8 mouse cellular contexts compared by ENCODE assay signal in genomic region chr2:170344502-170345409, GRCm38 (mm10).
DNase-seq lines count a peak whose midpoint lies in the region; ATAC-seq and TF ChIP-seq lines count a peak whose summit lies in the region.

No protein-coding gene starts in this region.

- ATAC-seq in intestine, embryonic 14.5 days (replicated peaks; ENCODE audit: low FRiP score, low TSS enrichment, low read depth), result 0 out of 2 replicates have a peak, but pooled peaks have one; percentile 17
- ATAC-seq in midbrain, embryonic 14.5 days (ENCODE audit: low FRiP score, low TSS enrichment), result peak; percentile 21; the same call in 1 of the 2 replicates

- H3K4me2 ChIP-seq in intestine, embryonic 14.5 days (ENCODE audit: low read length), result peak overlapping the region; percentile 31
- H3K4me2 ChIP-seq in midbrain, embryonic 14.5 days (ENCODE audit: low read length), result no peak overlapping the region

- no peaks in the 10 kb centered on the region for H3K27me3 ChIP-seq in heart, embryonic 10.5 days (ENCODE audit: insufficient read depth, poor library complexity, severe bottlenecking)
- H3K27me3 ChIP-seq in heart, adult 2 months (ENCODE audit: control insufficient read depth, insufficient read depth, low read length), result no peaks in the 10 kb centered on the region
- no peaks in the 10 kb centered on the region for H3K27me3 ChIP-seq in intestine, embryonic 14.5 days (replicated peaks; ENCODE audit: control insufficient read depth, insufficient read depth, low read length)
- no peaks in the 10 kb centered on the region for H3K27me3 ChIP-seq in midbrain, embryonic 14.5 days (ENCODE audit: control insufficient read depth, insufficient read depth, low read length)

- TF ChIP-seq POLR2A in heart, adult 2 months (IDR thresholded peaks at IDR 0.05; ENCODE audit: insufficient read depth, low read depth, low read length), result no peak

- no peaks in the 10 kb centered on the region for H3K36me3 ChIP-seq in heart, embryonic 10.5 days
- H3K36me3 ChIP-seq in heart, adult 2 months (ENCODE audit: control insufficient read depth, insufficient read depth, low read length), result no peaks in the 10 kb centered on the region
- H3K36me3 ChIP-seq in intestine, embryonic 14.5 days (ENCODE audit: control insufficient read depth, insufficient read depth, low read length), result no peaks in the 10 kb centered on the region
- no peaks in the 10 kb centered on the region for H3K36me3 ChIP-seq in midbrain, embryonic 14.5 days (ENCODE audit: control insufficient read depth, insufficient read depth, low read length)

- peaks cover 41% of the 10 kb centered on the region for H3K4me1 ChIP-seq in heart, embryonic 10.5 days
- H3K4me1 ChIP-seq in heart, adult 2 months (ENCODE audit: control insufficient read depth, insufficient read depth, low read length), result no peaks in the 10 kb centered on the region; the same call in 1 of the 2 replicates
- H3K4me1 ChIP-seq in intestine, embryonic 14.5 days (replicated peaks; ENCODE audit: control insufficient read depth, insufficient read depth, low read length), result peaks cover 45% of the 10 kb centered on the region
- H3K4me1 ChIP-seq in midbrain, embryonic 14.5 days (ENCODE audit: control insufficient read depth, insufficient read depth, low read length), result peaks cover 18% of the 10 kb centered on the region

- H3K9ac ChIP-seq in heart, adult 2 months (ENCODE audit: low read depth, low read length), result no peak overlapping the region
- H3K9ac ChIP-seq in intestine, embryonic 14.5 days (ENCODE audit: low read length), result 0 out of 2 replicates have a peak overlapping the region, but pooled peaks have one; percentile 20
- no peak overlapping the region for H3K9ac ChIP-seq in midbrain, embryonic 14.5 days (replicated peaks; ENCODE audit: low read length)

- peak overlapping the region; percentile 80 for H3K27ac ChIP-seq in heart, embryonic 10.5 days
- no peak overlapping the region for H3K27ac ChIP-seq in heart, adult 2 months
- H3K27ac ChIP-seq in intestine, embryonic 14.5 days (ENCODE audit: low read depth), result peak overlapping the region; percentile 91
- peak overlapping the region; percentile 49 for H3K27ac ChIP-seq in midbrain, embryonic 14.5 days (replicated peaks; ENCODE audit: low read depth, low read length)

- TF ChIP-seq EP300 in heart, adult 2 months (IDR thresholded peaks at IDR 0.05; ENCODE audit: insufficient read depth, low read depth, low read length), result no peak

- TF ChIP-seq CTCF in heart, adult 2 months (IDR thresholded peaks at IDR 0.05), result no peak

- no peaks in the 10 kb centered on the region for H3K9me3 ChIP-seq in heart, embryonic 10.5 days
- no peaks in the 10 kb centered on the region for H3K9me3 ChIP-seq in intestine, embryonic 14.5 days (ENCODE audit: control insufficient read depth, low read length)
- H3K9me3 ChIP-seq in midbrain, embryonic 14.5 days (ENCODE audit: control insufficient read depth, low read length), result no peaks in the 10 kb centered on the region

- DNase-seq in heart, embryonic 10.5 days (ENCODE audit: low spot score), result no peak
- DNase-seq in heart, adult 2 months, result no peak
- DNase-seq in adipocyte (ENCODE audit: low spot score), result peak; percentile 35
- peak; percentile 75 for DNase-seq in intestine, embryonic 14.5 days (ENCODE audit: low spot score)
- peak; percentile 37 for DNase-seq in midbrain, embryonic 14.5 days
- no peak for DNase-seq in cerebellum, postnatal 10 days
- no peak for DNase-seq in left cerebral cortex, postnatal 10 days (ENCODE audit: extremely low spot score in 1 of 2, low spot score in 2 of 2)
- DNase-seq in ovary, postnatal 36 days (ENCODE audit: low spot score), result no peak

- 24% methylated on average over 18 of the region's 18 CpGs for WGBS in heart, embryonic 10.5 days
- 73% methylated on average over 18 of the region's 18 CpGs for WGBS in heart, adult 2 months
- 6% methylated on average over 17 of the region's 18 CpGs for WGBS in intestine, embryonic 14.5 days
- 20% methylated on average over 18 of the region's 18 CpGs for WGBS in midbrain, embryonic 14.5 days

- H3K79me2 ChIP-seq in heart, adult 2 months (replicated peaks; ENCODE audit: control insufficient read depth, insufficient read depth, low read length), result no peaks in the 10 kb centered on the region

- intact Hi-C loops in heart, adult 2 months (cut with DNase I), result loop anchor here (5.0 kb wide), 2 partner anchors 77 to 127 kb away; no protein-coding TSS in a partner anchor
- intact Hi-C loops in left cerebral cortex, postnatal 10 days (cut with DNase I), result loop anchor here (5.0 kb wide), 1 partner anchor 227 kb away; no protein-coding TSS in a partner anchor

- H3K4me3 ChIP-seq in heart, embryonic 10.5 days, result no peak overlapping the region; the same call in 1 of the 2 replicates
- H3K4me3 ChIP-seq in heart, adult 2 months, result no peak overlapping the region
- no peak overlapping the region for H3K4me3 ChIP-seq in intestine, embryonic 14.5 days (ENCODE audit: low read depth, low read length)
- no peak overlapping the region for H3K4me3 ChIP-seq in midbrain, embryonic 14.5 days (replicated peaks; ENCODE audit: low read depth, low read length)

Comparison
In these comparisons a context has a peak if more than half of its experiments do, and no peak if none do; other contexts are left out.
1. DNase-seq: peak in adipocyte (single experiment), intestine, embryonic 14.5 days (single experiment) and midbrain, embryonic 14.5 days (single experiment); none in heart, embryonic 10.5 days (single experiment), heart, adult 2 months (0 of 2), cerebellum, postnatal 10 days (0 of 2), left cerebral cortex, postnatal 10 days (0 of 2) and ovary, postnatal 36 days (single experiment).